Mouse (Mus musculus): ENCODE measurements around the gene Prr30. TPM values are rescaled to one million over a fixed set of nuclear protein-coding genes. Genes with fewer than 3 reads are reported as not detected.
"Not testable (repeated sequence)": the region's sequence is repeated elsewhere in the genome, so short reads cannot be mapped to it uniquely, and the experiment has no call there.

Gene Prr30
- not detected for total RNA-seq (2021)
- long read RNA-seq, experiment 1: 0 reads
- long read RNA-seq, experiment 2: 0 reads

GRCm38 (mm10) chr14:101200230-101200629 is at the start of gene Prr30:
TSS of gene Prr30 (minus strand) at chr14:101200330.
- no peak for DNase-seq (ENCODE audit: low spot score)

GRCm38 (mm10) chr14:101246793-101247192 is 46.7 kb upstream of the Prr30 start:
- DNase-seq (ENCODE audit: low spot score): no peak

- DNase-seq (ENCODE audit: low spot score): no peak
These were observed 45.6 kb upstream of the Prr30 start for GRCm38 (mm10) chr14:101245706-101246105.

GRCm38 (mm10) chr14:101244441-101244840 is 44.3 kb upstream of the Prr30 start:
- not testable (repeated sequence) for DNase-seq (ENCODE audit: low spot score)

GRCm38 (mm10) chr14:101237965-101238364 is 37.8 kb upstream of the Prr30 start:
- no peak for DNase-seq (ENCODE audit: low spot score)

- no peak for DNase-seq (ENCODE audit: low spot score)
These were observed 28.9 kb upstream of the Prr30 start for GRCm38 (mm10) chr14:101229068-101229467.

- DNase-seq (ENCODE audit: low spot score): no peak
These were observed 22.2 kb upstream of the Prr30 start for GRCm38 (mm10) chr14:101222319-101222718.

- DNase-seq (ENCODE audit: low spot score): no peak
These were observed 27.9 kb downstream of the Prr30 start for GRCm38 (mm10) chr14:101172258-101172657.
